Mouse (Mus musculus) gastrocnemius, postnatal 36 days (tissue): ENCODE measurements around the gene Cbwd1. TPM values are rescaled to one million over a fixed set of nuclear protein-coding genes. Genes with fewer than 3 reads are reported as not detected.

Experiments used
- DNase-seq, 2 experiments: peaks; one replicate each; pipeline ENCODE4 v3.0.0; 2022
- intact Hi-C: fragments of 180-260 bp; cut with DNase I; formaldehyde crosslinking; loops from one replicate; pipeline ENCODE4 v1.15.1; 2025
- total RNA-seq, 2 experiments: library from RNA; stranded (reverse); gene quantifications; 2 replicates each; pipeline ENCODE4 v1.2.3; 2021

Cbwd1 gene
- total RNA-seq, 2 experiments from 2014 or later: 13.3 to 15.1 TPM

DNA sequence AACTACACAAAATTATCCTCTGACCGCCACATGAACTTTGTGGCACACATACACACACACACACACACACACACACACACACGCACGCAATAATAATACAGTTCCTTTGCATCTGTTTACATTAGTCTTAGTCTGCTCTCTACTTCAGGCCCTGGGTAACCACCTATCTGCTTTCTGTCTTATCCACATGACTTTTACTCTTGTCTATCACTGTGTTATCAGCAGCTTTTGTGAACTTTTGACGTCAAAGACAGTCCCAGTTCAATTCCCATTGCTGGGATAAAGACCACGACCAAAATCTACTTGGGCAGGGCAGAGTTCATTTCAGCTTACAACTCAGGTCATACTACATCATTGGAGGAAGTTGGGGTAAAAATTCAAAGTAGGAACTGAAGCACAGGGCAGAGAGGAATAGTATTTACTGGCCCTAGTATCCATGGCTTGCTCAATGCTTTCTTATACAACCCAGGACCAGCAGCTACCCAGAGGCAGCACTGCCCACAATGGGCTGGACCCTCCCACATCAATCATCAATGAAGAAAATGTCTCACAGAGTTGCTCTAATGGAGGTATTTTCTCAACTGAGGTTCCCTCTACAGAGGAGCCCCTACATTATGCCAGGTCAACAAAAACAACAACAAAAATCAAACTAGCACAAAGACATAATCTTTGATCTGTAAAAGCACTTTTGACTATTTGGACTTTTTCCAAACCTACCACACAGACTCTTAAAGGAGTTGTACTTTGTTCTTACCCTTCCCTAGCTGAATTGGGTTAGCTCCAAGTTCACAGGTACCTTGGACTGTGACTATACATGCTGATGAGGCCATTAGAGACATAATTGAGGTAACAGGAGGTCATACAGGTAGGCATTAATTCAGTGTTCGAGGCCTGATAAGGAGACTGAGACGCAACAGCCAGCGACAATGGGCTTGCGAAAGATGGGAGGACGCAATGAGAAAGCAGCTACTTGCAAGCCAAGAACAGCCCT is 17.7 kb upstream of the Cbwd1 start:
- intact Hi-C loops: no loop called here
- DNase-seq: no peak

DNA sequence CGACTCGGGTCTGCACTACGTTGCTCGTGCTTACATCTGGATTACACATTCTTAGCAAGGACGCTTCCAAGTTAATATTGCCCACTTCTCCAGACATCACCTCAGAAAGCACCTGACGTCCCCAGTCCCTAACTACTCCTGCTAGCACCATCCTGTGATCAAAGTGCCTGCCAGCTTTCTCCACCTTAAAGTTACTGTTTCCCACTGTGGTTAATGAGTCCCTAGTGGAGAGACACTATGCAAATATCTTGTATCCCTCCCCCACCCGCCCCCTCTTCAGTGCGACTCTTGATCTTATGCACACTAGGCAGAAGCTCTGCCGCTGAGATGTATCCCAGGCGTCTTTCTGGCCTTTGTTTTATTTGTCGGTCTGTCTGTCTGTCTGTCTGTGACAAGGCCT is 16.6 kb upstream of the Cbwd1 start:
- intact Hi-C loops: no loop called here
- no peak for DNase-seq

- DNase-seq: no peak
- intact Hi-C loops: no loop called here
Measured at GRCm38 (mm10) chr19:24972701-24973390, 11.4 kb upstream of the Cbwd1 start.

GRCm38 (mm10) chr19:24971307-24971706 is 9.9 kb upstream of the Cbwd1 start:
- intact Hi-C loops: no loop called here

DNA sequence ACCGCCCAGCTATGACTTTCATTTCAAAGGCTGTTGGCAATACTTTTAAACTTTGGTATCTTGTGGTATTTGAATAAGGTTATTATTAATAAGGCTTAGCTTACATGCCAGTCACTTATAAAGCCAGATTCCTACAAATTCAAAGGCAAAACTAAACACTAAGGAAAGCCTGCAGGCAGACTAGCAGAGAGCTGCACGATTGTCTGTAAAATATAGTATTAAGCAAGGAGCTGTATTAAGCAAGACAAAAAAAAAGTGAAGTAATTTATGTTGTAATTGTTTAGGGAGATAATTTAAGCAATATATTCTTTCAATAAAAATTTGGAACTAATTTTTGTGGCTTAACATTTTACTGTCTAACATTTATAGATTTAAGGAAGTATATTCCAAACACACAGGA is 5.5 kb upstream of the Cbwd1 start:
- intact Hi-C loops: loop anchor here (10.0 kb wide), 1 partner anchor 368 kb away; no protein-coding TSS in a partner anchor
- no peak for DNase-seq

More at GRCm38 (mm10) chr19:24971307-24971706, 9.9 kb upstream of the Cbwd1 start:
- no peak for DNase-seq

- DNase-seq: no peak
- intact Hi-C loops: loop anchor here (10.0 kb wide), 1 partner anchor 369 kb away; no protein-coding TSS in a partner anchor
Measured at GRCm38 (mm10) chr19:24966203-24966602, 4.8 kb upstream of the Cbwd1 start.

DNA sequence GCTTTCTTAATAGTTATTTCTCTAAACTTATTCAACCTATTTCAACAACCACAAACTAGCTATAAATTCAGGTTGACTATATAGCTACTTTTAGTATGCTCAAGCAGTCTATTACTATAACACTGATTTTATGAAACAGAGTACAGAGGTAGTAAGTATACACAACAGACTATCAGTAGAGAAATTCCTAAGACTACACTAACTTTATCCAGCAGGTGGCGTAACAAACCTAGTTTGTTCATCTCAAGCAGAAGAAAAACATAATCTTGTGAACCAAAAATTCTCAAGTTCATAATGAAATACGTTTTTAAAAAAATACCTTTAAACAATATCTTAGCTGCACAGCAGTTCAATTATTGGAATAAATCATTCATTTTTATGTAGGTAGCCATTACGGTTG is 2.9 kb downstream of the Cbwd1 start:
- intact Hi-C loops: no loop called here

GRCm38 (mm10) chr19:24945521-24946262 is 15.7 kb downstream of the Cbwd1 start:
- intact Hi-C loops: no loop called here
- no peak for DNase-seq

More for the DNA sequence above, 2.9 kb downstream of the Cbwd1 start:
- DNase-seq: no peak

GRCm38 (mm10) chr19:24937084-24937483 is 24.3 kb downstream of the Cbwd1 start:
- DNase-seq: no peak
- intact Hi-C loops: no loop called here

- DNase-seq: no peak
- intact Hi-C loops: no loop called here
Measured at GRCm38 (mm10) chr19:24929041-24929440, 32.4 kb downstream of the Cbwd1 start.

DNA sequence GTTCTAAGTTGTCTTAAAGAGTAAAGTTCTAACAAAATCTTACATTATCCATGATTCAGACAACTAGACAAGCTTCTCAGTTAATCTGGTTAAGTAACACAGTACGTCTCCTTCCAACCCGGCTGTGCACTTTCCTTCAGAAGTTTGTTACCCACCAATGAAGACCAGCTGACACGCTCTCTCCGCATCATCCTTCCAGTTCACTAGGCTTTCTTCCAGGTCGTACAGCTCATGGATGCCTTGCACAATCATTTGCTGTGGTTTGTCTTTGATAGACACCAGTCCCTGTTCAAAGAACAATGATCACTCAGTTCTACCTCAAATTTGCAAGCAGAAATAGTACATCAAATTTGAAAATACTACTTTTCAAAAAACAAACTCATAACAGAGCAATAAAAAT is 40.5 kb downstream of the Cbwd1 start:
- intact Hi-C loops: no loop called here

GRCm38 (mm10) chr19:24908385-24909155 is 52.8 kb downstream of the Cbwd1 start:
- intact Hi-C loops: no loop called here
- no peak for DNase-seq

More for the DNA sequence above, 40.5 kb downstream of the Cbwd1 start:
- no peak for DNase-seq

DNA sequence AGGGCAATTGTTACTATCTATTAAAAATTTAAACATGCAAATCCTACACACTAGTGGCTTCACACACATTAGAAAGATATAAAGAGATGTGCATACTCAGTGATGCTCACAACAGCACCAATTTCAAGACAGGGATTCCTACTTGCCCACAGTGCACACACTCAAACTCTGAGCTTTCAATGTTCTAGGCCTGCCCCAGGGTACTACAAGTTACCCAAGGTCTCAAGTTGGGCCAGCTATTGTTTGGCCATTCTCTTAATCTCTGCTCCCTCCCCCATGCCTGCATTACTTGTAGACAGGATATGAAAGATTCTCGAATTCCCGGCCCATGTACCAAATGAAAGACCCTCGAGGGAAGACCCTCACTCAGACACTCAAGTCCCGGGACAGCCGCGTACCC is 53.8 kb downstream of the Cbwd1 start:
- DNase-seq: no peak
- intact Hi-C loops: no loop called here

GRCm38 (mm10) chr19:24902821-24903220 is 58.6 kb downstream of the Cbwd1 start:
- no peak for DNase-seq
- intact Hi-C loops: no loop called here

- DNase-seq: no peak
- intact Hi-C loops: no loop called here
Measured at GRCm38 (mm10) chr19:24902256-24902655, 59.2 kb downstream of the Cbwd1 start.

DNA sequence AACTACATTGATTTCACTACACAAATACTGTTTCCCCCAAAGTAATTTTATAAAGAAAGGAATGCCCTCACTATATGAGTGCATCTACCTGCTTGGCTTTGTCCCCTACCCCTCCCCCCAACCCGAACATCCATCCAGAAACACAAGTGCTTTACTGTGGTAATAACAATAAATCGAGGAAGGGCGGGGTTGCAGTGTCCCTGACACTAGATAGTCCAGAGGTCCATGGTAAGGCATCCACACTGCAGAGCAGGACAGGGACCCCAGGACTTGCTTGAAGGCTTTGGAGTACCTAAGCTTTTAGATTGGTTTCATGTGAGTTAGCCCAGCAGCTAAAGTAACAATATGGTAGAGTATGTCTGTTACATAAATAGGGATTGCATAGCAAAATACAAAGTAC is 59.7 kb downstream of the Cbwd1 start:
- DNase-seq: no peak
- intact Hi-C loops: no loop called here

- no peak for DNase-seq
- intact Hi-C loops: no loop called here
Measured at GRCm38 (mm10) chr19:24900581-24901220, 60.7 kb downstream of the Cbwd1 start, which contains the start of gene Foxd4. Gene Foxd4 (minus strand): TSS chr19:24901197.

DNA sequence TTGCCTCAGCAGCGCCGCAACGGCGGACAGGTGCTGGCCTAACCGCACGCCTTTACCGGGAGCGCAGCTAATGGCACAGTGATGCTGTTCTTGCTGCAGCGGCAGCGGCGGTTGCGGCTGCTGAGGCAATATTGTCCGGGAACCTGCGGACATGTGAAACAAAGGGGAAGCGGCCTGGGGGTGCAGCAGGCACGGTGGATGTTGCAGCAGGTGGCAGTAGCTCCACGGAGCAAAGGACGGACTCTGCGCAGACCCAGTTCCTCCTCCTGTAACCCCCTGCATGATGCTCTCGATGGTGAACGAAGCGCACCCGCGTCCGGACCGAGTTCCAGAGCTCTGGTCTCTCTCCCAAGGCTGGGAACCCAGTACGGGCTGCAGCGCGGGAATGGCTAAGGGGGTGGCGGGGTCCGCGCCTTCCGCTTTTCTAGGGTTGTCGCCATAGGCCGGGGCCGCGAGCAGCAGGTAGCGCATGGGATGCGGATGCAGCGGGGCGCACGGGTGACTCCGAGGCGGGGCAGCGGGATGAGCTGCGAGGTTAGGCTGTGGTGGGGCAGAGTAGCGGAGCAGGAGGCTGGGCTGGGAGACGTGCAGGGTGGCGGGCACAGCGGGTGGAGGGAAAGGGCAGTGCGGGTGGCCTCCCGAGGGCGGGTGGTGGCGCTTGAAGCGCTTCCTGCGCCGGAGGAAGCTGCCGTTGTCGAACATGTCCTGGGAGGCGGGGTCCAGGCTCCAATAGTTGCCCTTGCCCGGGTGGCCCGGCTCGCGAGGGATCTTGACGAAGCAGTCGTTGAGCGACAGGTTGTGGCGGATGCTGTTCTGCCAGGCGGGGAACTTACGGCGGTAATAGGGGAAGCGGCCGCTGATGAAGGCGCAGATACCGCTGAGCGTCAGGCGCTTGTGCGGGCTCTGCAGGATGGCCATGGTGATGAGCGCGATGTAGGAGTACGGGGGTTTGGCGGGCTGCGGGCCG is 61.5 kb downstream of the Cbwd1 start:
- intact Hi-C loops: no loop called here
- DNase-seq: no peak
